Mouse (Mus musculus): Measurements from ENCODE around the gene Tacr3.

Tacr3 gene

GRCm38 (mm10) chr3:134828875-134829530 lies at the start of gene Tacr3:
TSS of gene Tacr3 (plus strand) at chr3:134829007.
- DNase-seq (ENCODE audit: low spot score) = no peak

GRCm38 (mm10) chr3:134828492-134828874 lies 324 bp upstream of the Tacr3 start:
- DNase-seq (ENCODE audit: low spot score) = no peak

- no peak for DNase-seq (ENCODE audit: low spot score)
These were observed 719 bp downstream of the Tacr3 start for GRCm38 (mm10) chr3:134829531-134829921.

GRCm38 (mm10) chr3:134851342-134851741 lies 22.5 kb downstream of the Tacr3 start:
- DNase-seq (ENCODE audit: low spot score) = no peak

GRCm38 (mm10) chr3:134877701-134878100 lies 48.9 kb downstream of the Tacr3 start:
- no peak for DNase-seq (ENCODE audit: low spot score)

- no peak for DNase-seq (ENCODE audit: low spot score)
These were observed 67.0 kb downstream of the Tacr3 start for GRCm38 (mm10) chr3:134895831-134896230.

- no peak for DNase-seq (ENCODE audit: low spot score)
These were observed 80.1 kb downstream of the Tacr3 start for GRCm38 (mm10) chr3:134908890-134909289.

- no peak for DNase-seq (ENCODE audit: low spot score)
These were observed 105.9 kb downstream of the Tacr3 start for GRCm38 (mm10) chr3:134934703-134935102.

GRCm38 (mm10) chr3:134935461-134935860 lies 106.7 kb downstream of the Tacr3 start:
- no peak for DNase-seq (ENCODE audit: low spot score)

GRCm38 (mm10) chr3:134963461-134963860 lies 134.7 kb downstream of the Tacr3 start:
- DNase-seq (ENCODE audit: low spot score) = no peak

GRCm38 (mm10) chr3:134978902-134979301 lies 150.1 kb downstream of the Tacr3 start:
- no peak for DNase-seq (ENCODE audit: low spot score)

- DNase-seq (ENCODE audit: low spot score) = no peak
These were observed 151.3 kb downstream of the Tacr3 start for GRCm38 (mm10) chr3:134980140-134980539.
